Mouse (Mus musculus): ENCODE results near the gene Rhob. TPM values are rescaled to one million over a fixed set of nuclear protein-coding genes. Genes with fewer than 3 reads are reported as not detected.

Rhob gene
- total and polyA plus RNA-seq, 3 experiments, result 163 to 194 (median 193) TPM

- TF ChIP-seq EP300 (IDR thresholded peaks at IDR 0.05; ENCODE audit: insufficient read depth, low read depth, low read length), result no peak
- no peak for TF ChIP-seq CTCF (IDR thresholded peaks at IDR 0.05)
- no peak for TF ChIP-seq POLR2A (IDR thresholded peaks at IDR 0.05; ENCODE audit: insufficient read depth, low read depth, low read length)
- Histone ChIP-seq H3K9ac (ENCODE audit: low read depth, low read length) (peak overlapping the region; percentile 30; the same call in 1 of the 2 replicates), H3K4me3 (no peak overlapping the region; the same call in 1 of the 2 replicates), H3K79me2 (replicated peaks; ENCODE audit: control insufficient read depth, insufficient read depth, low read length) (peaks cover 7% of the 10 kb centered on the region), H3K27me3 (ENCODE audit: control insufficient read depth, insufficient read depth, low read length) (no peaks in the 10 kb centered on the region), H3K36me3 (ENCODE audit: control insufficient read depth, insufficient read depth, low read length) (peaks cover 4% of the 10 kb centered on the region), H3K27ac (peak overlapping the region; percentile 97), H3K4me1 (ENCODE audit: control insufficient read depth, insufficient read depth, low read length) (peaks cover 10% of the 10 kb centered on the region)
- intact Hi-C loops (cut with DNase I), result loop anchor here (1.0 kb wide), 1 partner anchor 174 kb away; no protein-coding TSS in a partner anchor
- 37% methylated on average over 14 of the region's 14 CpGs for WGBS
- peak in 1 of 2 experiments; percentile 40 for DNase-seq
These were observed 1.9 kb upstream of the Rhob start for GRCm38 (mm10) chr12:8501571-8502305.

GRCm38 (mm10) chr12:8500597-8501570 lies 1.1 kb upstream of the Rhob start:
- H3K4me3 ChIP-seq, result peak overlapping the region; percentile 48
- H3K36me3 ChIP-seq (ENCODE audit: control insufficient read depth, insufficient read depth, low read length), result peaks cover 6% of the 10 kb centered on the region
- H3K27ac ChIP-seq, result peak overlapping the region; percentile 97
- peaks cover 12% of the 10 kb centered on the region for H3K4me1 ChIP-seq (ENCODE audit: control insufficient read depth, insufficient read depth, low read length)
- H3K9ac ChIP-seq (ENCODE audit: low read depth, low read length), result peak overlapping the region; percentile 90
- intact Hi-C loops (cut with DNase I), result loop anchor here (1.0 kb wide), 1 partner anchor 174 kb away; no protein-coding TSS in a partner anchor
- no peaks in the 10 kb centered on the region for H3K27me3 ChIP-seq (ENCODE audit: control insufficient read depth, insufficient read depth, low read length)
- WGBS, result 26% methylated on average over 17 of the region's 17 CpGs
- TF ChIP-seq CTCF (IDR thresholded peaks at IDR 0.05) (no peak), POLR2A (IDR thresholded peaks at IDR 0.05; ENCODE audit: insufficient read depth, low read depth, low read length) (no peak)
- peak; percentile 24 to 66 for DNase-seq
- peaks cover 7% of the 10 kb centered on the region for H3K79me2 ChIP-seq (replicated peaks; ENCODE audit: control insufficient read depth, insufficient read depth, low read length)

- Histone ChIP-seq H3K4me3 (peak overlapping the region; percentile 95), H3K36me3 (ENCODE audit: control insufficient read depth, insufficient read depth, low read length) (peaks cover 6% of the 10 kb centered on the region), H3K9ac (ENCODE audit: low read depth, low read length) (peak overlapping the region; percentile 96), H3K4me1 (ENCODE audit: control insufficient read depth, insufficient read depth, low read length) (peaks cover 15% of the 10 kb centered on the region), H3K27ac (peak overlapping the region; percentile 97), H3K27me3 (ENCODE audit: control insufficient read depth, insufficient read depth, low read length) (no peaks in the 10 kb centered on the region), H3K79me2 (replicated peaks; ENCODE audit: control insufficient read depth, insufficient read depth, low read length) (peaks cover 7% of the 10 kb centered on the region)
- WGBS, result under 1% methylated on average over 93 of the region's 99 CpGs
- intact Hi-C loops (cut with DNase I), result loop anchor here (2.0 kb wide), 1 partner anchor 44 kb away; no protein-coding TSS in a partner anchor
- peak in 1 of 2 experiments; percentile 80 for DNase-seq
- TF ChIP-seq POLR2A (IDR thresholded peaks at IDR 0.05; ENCODE audit: insufficient read depth, low read depth, low read length) (peak; percentile 17; the same call in 1 of the 2 replicates), EP300 (IDR thresholded peaks at IDR 0.05; ENCODE audit: insufficient read depth, low read depth, low read length) (no peak; the same call in 1 of the 2 replicates)
These were observed 573 bp downstream of the Rhob start for GRCm38 (mm10) chr12:8499001-8499870.

- intact Hi-C loops (cut with DNase I), result loop anchor here (1.0 to 2.0 kb wide), 2 partner anchors 44 to 53 kb away; no protein-coding TSS in a partner anchor
- Histone ChIP-seq H3K36me3 (ENCODE audit: control insufficient read depth, insufficient read depth, low read length) (peaks cover 6% of the 10 kb centered on the region), H3K4me1 (ENCODE audit: control insufficient read depth, insufficient read depth, low read length) (peaks cover 15% of the 10 kb centered on the region), H3K4me3 (peak overlapping the region; percentile 95), H3K9ac (ENCODE audit: low read depth, low read length) (peak overlapping the region; percentile 96), H3K27me3 (ENCODE audit: control insufficient read depth, insufficient read depth, low read length) (no peaks in the 10 kb centered on the region), H3K79me2 (replicated peaks; ENCODE audit: control insufficient read depth, insufficient read depth, low read length) (peaks cover 7% of the 10 kb centered on the region), H3K27ac (peak overlapping the region; percentile 97)
- WGBS, result under 1% methylated on average over 13 of the region's 13 CpGs
- TF ChIP-seq EP300 (IDR thresholded peaks at IDR 0.05; ENCODE audit: insufficient read depth, low read depth, low read length) (no peak), CTCF (IDR thresholded peaks at IDR 0.05) (peak; percentile 51), POLR2A (IDR thresholded peaks at IDR 0.05; ENCODE audit: insufficient read depth, low read depth, low read length) (0 out of 2 replicates have a peak, but pooled peaks have one; percentile 34)
- DNase-seq, result peak in 1 of 2 experiments; percentile 63
These were observed 1.2 kb downstream of the Rhob start for GRCm38 (mm10) chr12:8498591-8499000.

- Histone ChIP-seq H3K4me1 (ENCODE audit: control insufficient read depth, insufficient read depth, low read length) (peaks cover 15% of the 10 kb centered on the region), H3K4me3 (peak overlapping the region; percentile 95), H3K9ac (ENCODE audit: low read depth, low read length) (peak overlapping the region; percentile 96), H3K79me2 (replicated peaks; ENCODE audit: control insufficient read depth, insufficient read depth, low read length) (peaks cover 7% of the 10 kb centered on the region), H3K27me3 (ENCODE audit: control insufficient read depth, insufficient read depth, low read length) (no peaks in the 10 kb centered on the region), H3K36me3 (ENCODE audit: control insufficient read depth, insufficient read depth, low read length) (peaks cover 6% of the 10 kb centered on the region), H3K27ac (peak overlapping the region; percentile 97)
- DNase-seq, result peak; percentile 57 to 62
- intact Hi-C loops (cut with DNase I), result loop anchor here (1.0 to 2.0 kb wide), 2 partner anchors 43 to 53 kb away; no protein-coding TSS in a partner anchor
- TF ChIP-seq CTCF (IDR thresholded peaks at IDR 0.05) (no peak), EP300 (IDR thresholded peaks at IDR 0.05; ENCODE audit: insufficient read depth, low read depth, low read length) (0 out of 2 replicates have a peak, but pooled peaks have one; percentile 21)
- WGBS, result under 1% methylated on average over 8 of the region's 8 CpGs
These were observed 1.6 kb downstream of the Rhob start for GRCm38 (mm10) chr12:8498148-8498571.

Measured in heart, adult 2 months (tissue).